Mouse (Mus musculus) myocyte (in vitro differentiated cells): ENCODE measurements around the gene Lmbr1.

Experiments
- MAX ChIP-seq: IDR thresholded peaks from one replicate; pipeline ENCODE4 v1.6.1; 2011; ENCODE audit warnings: low read depth, mild to moderate bottlenecking, control low read depth
- POLR2A ChIP-seq: IDR thresholded peaks from one replicate; pipeline ENCODE4 v1.6.1; 2011; ENCODE audit warnings: low read depth, mild to moderate bottlenecking, control low read depth, moderate library complexity; ENCODE audit not compliant: insufficient read length
- POLR2AphosphoS2 ChIP-seq: IDR thresholded peaks from one replicate; pipeline ENCODE4 v1.6.1; 2011; ENCODE audit warnings: low read depth, control low read depth; ENCODE audit not compliant: insufficient read length

DNA sequence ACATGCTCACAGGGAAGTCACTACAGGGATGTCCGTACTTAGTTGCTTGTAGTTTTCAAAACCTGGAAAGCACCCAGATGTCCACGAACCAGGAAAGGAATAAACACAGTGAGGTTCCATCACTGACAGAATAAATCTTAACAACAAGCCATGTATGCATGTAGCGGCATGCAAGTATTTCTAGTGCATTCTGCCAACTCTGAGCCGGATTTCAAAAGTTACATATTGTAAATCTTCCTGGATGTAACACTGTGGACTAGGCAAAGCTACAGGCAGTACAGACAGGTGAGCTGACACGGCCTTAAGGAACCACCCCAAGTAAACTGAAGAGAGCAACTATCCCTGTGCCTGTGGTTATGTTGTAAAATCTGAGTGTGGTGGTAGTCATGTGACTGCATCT is 191.4 kb downstream of the Lmbr1 start:
- no peak for TF ChIP-seq POLR2A
- TF ChIP-seq POLR2AphosphoS2: no peak
- TF ChIP-seq MAX: no peak
